Mouse (Mus musculus): ENCODE measurements around the gene Dnajb14. TPM values are rescaled to one million over a fixed set of nuclear protein-coding genes. Genes with fewer than 3 reads are reported as not detected.
"Not testable (repeated sequence)": the region's sequence is repeated elsewhere in the genome, so short reads cannot be mapped to it uniquely, and the experiment has no call there.

Gene Dnajb14
- polyA plus RNA-seq, 1 experiment from 2014 or later, result 9.6 TPM

- peak; percentile 93 for ATAC-seq
- H3K27ac ChIP-seq (ENCODE audit: low read length), result no peak overlapping the region
- no peaks in the 10 kb centered on the region for H3K9me3 ChIP-seq (ENCODE audit: control insufficient read depth, low read length)
- no peak overlapping the region for H3K4me3 ChIP-seq (ENCODE audit: low read length)
- no peaks in the 10 kb centered on the region for H3K36me3 ChIP-seq (ENCODE audit: control insufficient read depth, insufficient read depth, low read length)
- H3K27me3 ChIP-seq (replicated peaks; ENCODE audit: control insufficient read depth, insufficient read depth, low read length), result no peaks in the 10 kb centered on the region
- H3K4me1 ChIP-seq (ENCODE audit: control insufficient read depth, insufficient read depth, low read length), result no peaks in the 10 kb centered on the region
- H3K4me2 ChIP-seq (ENCODE audit: low read depth, low read length), result no peak overlapping the region
- no peak overlapping the region for H3K9ac ChIP-seq (ENCODE audit: low read depth, low read length)
These were observed 29.3 kb upstream of the Dnajb14 start for GRCm38 (mm10) chr3:137838160-137838559.

DNA sequence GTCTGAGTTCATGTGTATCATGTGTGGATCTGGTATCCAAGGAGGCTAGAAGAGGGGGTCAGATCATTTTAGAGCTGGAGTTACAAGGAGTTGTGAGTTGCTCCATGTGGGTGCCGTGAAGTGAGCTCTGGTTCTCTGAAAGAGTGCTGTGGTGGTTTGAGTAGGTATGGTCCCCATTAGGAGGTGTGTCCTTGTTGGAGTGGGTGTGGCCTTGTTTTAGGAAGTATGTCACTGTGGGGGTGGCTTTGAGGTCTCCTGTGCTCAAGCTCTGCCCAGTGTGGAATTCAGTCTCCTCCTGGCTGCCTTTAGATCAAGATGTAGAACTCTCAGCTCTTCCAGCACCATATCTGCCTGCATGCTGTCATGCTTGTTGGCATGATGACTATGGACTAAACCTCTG lies 24.5 kb upstream of the Dnajb14 start:
- Histone ChIP-seq H3K9me3 (ENCODE audit: control insufficient read depth, low read length) (no peaks in the 10 kb centered on the region), H3K4me3 (ENCODE audit: low read length) (no peak overlapping the region), H3K27me3 (replicated peaks; ENCODE audit: control insufficient read depth, insufficient read depth, low read length) (no peaks in the 10 kb centered on the region), H3K27ac (ENCODE audit: low read length) (no peak overlapping the region), H3K9ac (ENCODE audit: low read depth, low read length) (no peak overlapping the region), H3K4me2 (ENCODE audit: low read depth, low read length) (no peak overlapping the region), H3K36me3 (ENCODE audit: control insufficient read depth, insufficient read depth, low read length) (no peaks in the 10 kb centered on the region), H3K4me1 (ENCODE audit: control insufficient read depth, insufficient read depth, low read length) (no peaks in the 10 kb centered on the region)
- 91% methylated on average over 1 of the region's 1 CpGs for WGBS
- no peak for ATAC-seq

DNA sequence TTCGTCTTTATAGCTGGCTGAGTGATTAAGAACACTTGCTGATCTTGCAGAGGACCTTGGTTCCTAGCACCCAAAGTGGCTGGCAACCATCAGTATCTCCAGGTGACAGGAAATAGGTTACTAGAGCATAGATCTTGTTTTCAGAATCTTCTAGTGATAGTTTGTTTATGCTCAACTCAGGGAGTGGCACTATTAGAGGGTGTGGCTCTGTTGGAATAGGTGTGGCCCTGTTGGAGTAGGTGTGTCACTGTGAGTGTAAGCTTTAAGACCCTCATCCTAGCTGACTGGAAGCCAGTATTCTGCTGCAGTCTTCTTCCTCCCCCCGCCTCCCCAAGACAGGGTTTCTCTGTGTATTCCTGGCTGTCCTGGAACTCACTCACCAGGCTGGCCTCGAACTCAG lies 23.2 kb upstream of the Dnajb14 start:
- no peak for ATAC-seq
- no peak overlapping the region for H3K4me3 ChIP-seq (ENCODE audit: low read length)
- H3K27me3 ChIP-seq (replicated peaks; ENCODE audit: control insufficient read depth, insufficient read depth, low read length), result no peaks in the 10 kb centered on the region
- no peak overlapping the region for H3K4me2 ChIP-seq (ENCODE audit: low read depth, low read length)
- no peaks in the 10 kb centered on the region for H3K36me3 ChIP-seq (ENCODE audit: control insufficient read depth, insufficient read depth, low read length)
- H3K9ac ChIP-seq (ENCODE audit: low read depth, low read length), result no peak overlapping the region
- 87% methylated on average over 3 of the region's 3 CpGs for WGBS
- H3K4me1 ChIP-seq (ENCODE audit: control insufficient read depth, insufficient read depth, low read length), result no peaks in the 10 kb centered on the region
- H3K9me3 ChIP-seq (ENCODE audit: control insufficient read depth, low read length), result no peaks in the 10 kb centered on the region
- no peak overlapping the region for H3K27ac ChIP-seq (ENCODE audit: low read length)

- Histone ChIP-seq H3K4me3 (ENCODE audit: low read length) (no peak overlapping the region), H3K9ac (ENCODE audit: low read depth, low read length) (no peak overlapping the region), H3K4me2 (ENCODE audit: low read depth, low read length) (no peak overlapping the region), H3K4me1 (ENCODE audit: control insufficient read depth, insufficient read depth, low read length) (no peaks in the 10 kb centered on the region), H3K36me3 (ENCODE audit: control insufficient read depth, insufficient read depth, low read length) (no peaks in the 10 kb centered on the region), H3K27ac (ENCODE audit: low read length) (no peak overlapping the region), H3K9me3 (ENCODE audit: control insufficient read depth, low read length) (no peaks in the 10 kb centered on the region), H3K27me3 (replicated peaks; ENCODE audit: control insufficient read depth, insufficient read depth, low read length) (no peaks in the 10 kb centered on the region)
- WGBS, result 73% methylated on average over 5 of the region's 5 CpGs
- no peak for ATAC-seq
These were observed 20.9 kb upstream of the Dnajb14 start for GRCm38 (mm10) chr3:137846552-137846951.

DNA sequence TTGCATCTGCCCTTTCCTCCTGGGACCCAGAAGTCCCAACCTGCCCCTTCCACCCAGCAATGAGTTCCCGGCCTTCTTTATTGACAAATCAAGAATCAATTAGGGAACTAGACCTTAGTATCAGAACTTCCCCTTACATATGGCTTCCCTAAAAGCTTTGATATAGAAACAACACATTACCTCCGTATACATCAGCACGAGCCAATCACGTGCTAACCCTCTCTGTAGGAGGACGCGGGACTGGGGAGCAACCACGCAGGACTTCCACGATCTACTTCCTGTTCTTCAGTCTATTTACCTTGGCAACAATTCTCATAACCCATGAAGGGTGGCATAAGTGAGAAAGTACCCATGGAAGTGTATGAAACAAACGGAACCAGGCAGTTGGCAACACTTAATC lies 19.1 kb upstream of the Dnajb14 start:
- Histone ChIP-seq H3K9me3 (ENCODE audit: control insufficient read depth, low read length) (no peaks in the 10 kb centered on the region), H3K4me1 (ENCODE audit: control insufficient read depth, insufficient read depth, low read length) (no peaks in the 10 kb centered on the region), H3K9ac (ENCODE audit: low read depth, low read length) (no peak overlapping the region), H3K36me3 (ENCODE audit: control insufficient read depth, insufficient read depth, low read length) (no peaks in the 10 kb centered on the region), H3K27ac (ENCODE audit: low read length) (no peak overlapping the region), H3K4me2 (ENCODE audit: low read depth, low read length) (no peak overlapping the region), H3K27me3 (replicated peaks; ENCODE audit: control insufficient read depth, insufficient read depth, low read length) (no peaks in the 10 kb centered on the region), H3K4me3 (ENCODE audit: low read length) (no peak overlapping the region)
- 87% methylated on average over 9 of the region's 9 CpGs for WGBS
- no peak for ATAC-seq

DNA sequence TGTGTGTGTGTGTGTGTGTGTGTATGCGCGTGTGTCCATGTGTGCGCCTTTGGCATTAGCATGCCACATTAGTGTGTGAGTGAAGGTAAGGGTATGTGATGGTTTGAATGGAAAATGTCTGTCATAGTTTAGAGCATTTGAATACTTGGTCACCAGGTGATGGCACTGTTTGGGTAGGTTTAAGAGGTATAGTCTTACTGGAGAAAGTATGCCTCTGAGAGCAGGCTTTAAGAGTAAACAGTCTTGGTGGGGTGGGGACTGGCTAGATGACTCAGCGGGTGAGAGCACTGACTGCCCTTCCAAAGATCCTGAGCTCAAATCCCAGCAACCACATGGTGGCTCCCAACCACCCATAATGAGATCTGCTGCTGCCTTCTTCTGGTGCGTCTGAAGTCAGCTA lies 17.8 kb upstream of the Dnajb14 start:
- Histone ChIP-seq H3K27me3 (replicated peaks; ENCODE audit: control insufficient read depth, insufficient read depth, low read length) (no peaks in the 10 kb centered on the region), H3K9me3 (ENCODE audit: control insufficient read depth, low read length) (no peaks in the 10 kb centered on the region), H3K27ac (ENCODE audit: low read length) (no peak overlapping the region), H3K36me3 (ENCODE audit: control insufficient read depth, insufficient read depth, low read length) (no peaks in the 10 kb centered on the region), H3K4me2 (ENCODE audit: low read depth, low read length) (no peak overlapping the region), H3K9ac (ENCODE audit: low read depth, low read length) (no peak overlapping the region), H3K4me1 (ENCODE audit: control insufficient read depth, insufficient read depth, low read length) (no peaks in the 10 kb centered on the region), H3K4me3 (ENCODE audit: low read length) (no peak overlapping the region)
- peak; percentile 46 for ATAC-seq
- WGBS, result 79% methylated on average over 5 of the region's 5 CpGs

GRCm38 (mm10) chr3:137851196-137851595 lies 16.3 kb upstream of the Dnajb14 start:
- no peaks in the 10 kb centered on the region for H3K4me1 ChIP-seq (ENCODE audit: control insufficient read depth, insufficient read depth, low read length)
- no peaks in the 10 kb centered on the region for H3K9me3 ChIP-seq (ENCODE audit: control insufficient read depth, low read length)
- H3K27me3 ChIP-seq (replicated peaks; ENCODE audit: control insufficient read depth, insufficient read depth, low read length), result no peaks in the 10 kb centered on the region
- H3K9ac ChIP-seq (ENCODE audit: low read depth, low read length), result no peak overlapping the region
- H3K4me3 ChIP-seq (ENCODE audit: low read length), result no peak overlapping the region
- no peak overlapping the region for H3K27ac ChIP-seq (ENCODE audit: low read length)
- 89% methylated on average over 2 of the region's 2 CpGs for WGBS
- no peak for ATAC-seq
- no peak overlapping the region for H3K4me2 ChIP-seq (ENCODE audit: low read depth, low read length)
- no peaks in the 10 kb centered on the region for H3K36me3 ChIP-seq (ENCODE audit: control insufficient read depth, insufficient read depth, low read length)

- H3K4me1 ChIP-seq (ENCODE audit: control insufficient read depth, insufficient read depth, low read length); H3K9ac ChIP-seq (ENCODE audit: low read depth, low read length); H3K36me3 ChIP-seq (ENCODE audit: control insufficient read depth, insufficient read depth, low read length); H3K9me3 ChIP-seq (ENCODE audit: control insufficient read depth, low read length); H3K4me3 ChIP-seq (ENCODE audit: low read length); H3K27ac ChIP-seq (ENCODE audit: low read length); H3K27me3 ChIP-seq (replicated peaks; ENCODE audit: control insufficient read depth, insufficient read depth, low read length); H3K4me2 ChIP-seq (ENCODE audit: low read depth, low read length); ATAC-seq: not testable (repeated sequence)
- 86% methylated on average over 1 of the region's 1 CpGs for WGBS
These were observed 14.5 kb upstream of the Dnajb14 start for GRCm38 (mm10) chr3:137853011-137853410.

GRCm38 (mm10) chr3:137855328-137855727 lies 12.1 kb upstream of the Dnajb14 start:
- Histone ChIP-seq H3K4me2 (ENCODE audit: low read depth, low read length) (no peak overlapping the region), H3K9me3 (ENCODE audit: control insufficient read depth, low read length) (no peaks in the 10 kb centered on the region), H3K4me3 (ENCODE audit: low read length) (no peak overlapping the region), H3K36me3 (ENCODE audit: control insufficient read depth, insufficient read depth, low read length) (no peaks in the 10 kb centered on the region), H3K27ac (ENCODE audit: low read length) (no peak overlapping the region), H3K27me3 (replicated peaks; ENCODE audit: control insufficient read depth, insufficient read depth, low read length) (no peaks in the 10 kb centered on the region), H3K9ac (ENCODE audit: low read depth, low read length) (no peak overlapping the region), H3K4me1 (ENCODE audit: control insufficient read depth, insufficient read depth, low read length) (peaks cover under 1% of the 10 kb centered on the region; the same call in 1 of the 2 replicates)
- no peak for ATAC-seq
- 63% methylated on average over 3 of the region's 3 CpGs for WGBS

DNA sequence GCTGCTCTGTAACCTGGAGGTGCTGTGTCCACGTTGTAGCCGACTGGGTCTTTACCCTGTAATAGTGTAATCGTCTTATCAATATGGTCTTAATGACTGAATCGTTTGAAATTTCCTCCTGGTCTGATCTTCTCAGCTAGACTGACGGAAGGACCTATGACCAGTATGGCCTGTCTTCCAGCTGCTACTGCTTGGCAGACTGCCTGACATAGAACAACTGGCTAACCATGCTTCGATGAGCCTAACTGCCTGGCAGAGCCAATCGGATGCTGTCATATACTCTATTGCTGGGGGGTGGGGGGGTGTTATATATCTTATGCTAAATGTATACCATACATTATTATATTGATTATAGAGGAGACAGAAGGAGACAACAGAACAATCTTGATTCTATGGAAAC lies 11.4 kb upstream of the Dnajb14 start:
- Histone ChIP-seq H3K4me1 (ENCODE audit: control insufficient read depth, insufficient read depth, low read length) (peaks cover 2% of the 10 kb centered on the region; the same call in 1 of the 2 replicates), H3K9ac (ENCODE audit: low read depth, low read length) (no peak overlapping the region), H3K9me3 (ENCODE audit: control insufficient read depth, low read length) (no peaks in the 10 kb centered on the region), H3K36me3 (ENCODE audit: control insufficient read depth, insufficient read depth, low read length) (no peaks in the 10 kb centered on the region), H3K27ac (ENCODE audit: low read length) (no peak overlapping the region), H3K4me3 (ENCODE audit: low read length) (no peak overlapping the region), H3K4me2 (ENCODE audit: low read depth, low read length) (no peak overlapping the region), H3K27me3 (replicated peaks; ENCODE audit: control insufficient read depth, insufficient read depth, low read length) (no peaks in the 10 kb centered on the region)
- ATAC-seq, result no peak
- WGBS, result 61% methylated on average over 7 of the region's 7 CpGs

Data from intestine, embryonic 16.5 days (tissue).